Comparison of ENCODE assay signal across 8 mouse cellular contexts in the genomic region with DNA sequence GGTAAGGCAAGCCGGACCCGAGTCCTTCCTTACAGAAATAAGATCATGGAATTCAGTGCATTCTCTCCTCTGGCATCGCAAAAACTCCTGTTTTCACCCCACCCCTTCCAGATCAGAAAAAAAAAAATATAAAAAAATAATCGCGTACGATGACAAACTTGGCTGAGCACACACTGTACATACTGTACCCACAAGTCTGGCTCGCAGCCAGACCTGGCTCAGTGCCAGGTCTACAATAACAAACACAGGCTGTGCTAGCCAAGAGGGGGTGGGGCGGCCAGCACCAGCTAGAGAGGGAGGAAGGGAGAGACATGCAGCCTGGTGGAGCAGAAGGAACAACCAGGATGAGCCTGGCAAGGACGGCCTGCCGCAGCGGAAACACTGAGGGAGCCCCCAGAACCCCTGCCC.
DNase-seq lines count a peak whose midpoint lies in the region; ATAC-seq lines count a peak whose summit lies in the region.

No protein-coding gene starts in this region.

- ATAC-seq in activated CD4-positive, CD25-positive, alpha-beta regulatory T cell, adult 4 months, result peak; percentile 85
- peak; percentile 71 for ATAC-seq in common myeloid progenitor, adult 5-6 weeks (replicated peaks; ENCODE audit: low read depth, poor library complexity, severe bottlenecking)
- peak; percentile 94 for ATAC-seq in inflammation-experienced regulatory T-cells, adult 6 months
- ATAC-seq in megakaryocyte, adult 5-6 weeks (ENCODE audit: poor library complexity, severe bottlenecking), result peak; percentile 36

- DNase-seq in gastrocnemius, postnatal 25 days, result peak; percentile 97
- peak; percentile 83 to 87 for DNase-seq in left cerebral cortex, adult 8-10 months (ENCODE audit: low spot score in 2 of 2)
- DNase-seq in right cerebral cortex, adult 2 months (ENCODE audit: low spot score in 2 of 2), result peak; percentile 81 to 86
- DNase-seq in urinary bladder, postnatal 10 days (ENCODE audit: low spot score), result peak; percentile 86

Comparison
In these comparisons a context has a peak if more than half of its experiments do, and no peak if none do; other contexts are left out.
1. Peak in every context shown above with its lines: DNase-seq and ATAC-seq.
2. ATAC-seq: peak in every context shown above with its lines; median percentile 94 in inflammation-experienced regulatory T-cells, adult 6 months; 85 in activated CD4-positive, CD25-positive, alpha-beta regulatory T cell, adult 4 months; 71 in common myeloid progenitor, adult 5-6 weeks; 36 in megakaryocyte, adult 5-6 weeks.